Mouse (Mus musculus): ENCODE results near the gene Pknox1. TPM values are rescaled to one million over a fixed set of nuclear protein-coding genes. Genes with fewer than 3 reads are reported as not detected.

The Pknox1 gene
- polyA plus RNA-seq, 1 experiment from 2014 or later: 15.0 TPM

DNA sequence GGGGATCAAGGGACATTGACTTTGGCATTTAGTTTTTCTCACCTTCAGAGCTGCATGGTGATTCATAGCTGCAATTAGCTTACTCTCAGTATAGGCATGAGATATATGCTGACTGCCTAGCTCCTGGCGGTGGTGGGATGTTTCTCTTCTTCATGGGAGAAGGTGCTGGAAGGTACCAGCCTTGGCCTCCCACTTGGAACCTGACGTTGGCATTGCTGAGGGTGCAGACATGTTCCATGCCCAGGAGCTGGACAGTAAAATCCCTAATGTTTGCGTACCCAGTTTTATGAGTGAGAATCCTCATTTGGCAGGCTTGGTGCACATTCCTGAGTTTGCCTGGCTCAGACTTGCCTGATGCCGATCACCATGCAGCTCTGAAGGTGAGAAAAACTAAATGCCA is 58.6 kb downstream of the Pknox1 start:
- no peaks in the 10 kb centered on the region for H3K27me3 ChIP-seq (replicated peaks; ENCODE audit: insufficient read depth, low read length)
- no peak overlapping the region for H3K4me2 ChIP-seq (replicated peaks; ENCODE audit: low read depth, low read length)
- H3K4me1 ChIP-seq (ENCODE audit: insufficient read depth, low read depth, low read length): no peaks in the 10 kb centered on the region
- ATAC-seq: no peak
- H3K36me3 ChIP-seq (ENCODE audit: insufficient read depth, low read length): no peaks in the 10 kb centered on the region
- H3K4me3 ChIP-seq (ENCODE audit: low read depth, low read length): no peak overlapping the region
- no peak for TF ChIP-seq CTCF (IDR thresholded peaks at IDR 0.05)
- no peak for TF ChIP-seq EP300 (IDR thresholded peaks at IDR 0.05)
- 90% methylated on average over 4 of the region's 4 CpGs for WGBS
- no peak overlapping the region for H3K9ac ChIP-seq (replicated peaks; ENCODE audit: low read depth)
- no peak for DNase-seq (ENCODE audit: low spot score)
- H3K27ac ChIP-seq (ENCODE audit: low read length): no peak overlapping the region
- no peaks in the 10 kb centered on the region for H3K9me3 ChIP-seq (ENCODE audit: low read length)

DNA sequence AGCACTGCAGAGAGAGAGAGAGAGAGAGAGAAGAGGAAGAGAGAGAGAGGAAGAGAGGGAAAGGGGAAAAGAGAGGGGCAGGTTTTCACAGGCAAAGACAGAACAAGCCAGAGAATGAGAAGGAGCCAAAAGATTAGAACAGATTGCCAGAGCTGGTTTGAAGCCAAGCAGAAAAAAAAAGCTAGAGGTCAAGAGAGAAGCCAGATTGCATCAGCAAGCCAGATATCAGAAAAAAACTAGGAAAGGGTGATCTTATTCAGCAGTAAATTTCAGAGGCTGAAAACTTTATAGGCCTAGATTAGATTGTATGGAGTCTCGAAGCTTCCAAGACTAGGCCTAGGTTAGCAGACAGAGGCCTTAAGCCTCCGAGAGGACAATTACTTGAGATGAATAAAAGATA is 63.4 kb downstream of the Pknox1 start:
- Histone ChIP-seq H3K27ac (ENCODE audit: low read length) (no peak overlapping the region), H3K9me3 (ENCODE audit: low read length) (no peaks in the 10 kb centered on the region), H3K36me3 (ENCODE audit: insufficient read depth, low read length) (no peaks in the 10 kb centered on the region), H3K4me3 (ENCODE audit: low read depth, low read length) (no peak overlapping the region), H3K4me1 (ENCODE audit: insufficient read depth, low read depth, low read length) (no peaks in the 10 kb centered on the region), H3K27me3 (replicated peaks; ENCODE audit: insufficient read depth, low read length) (no peaks in the 10 kb centered on the region), H3K4me2 (replicated peaks; ENCODE audit: low read depth, low read length) (no peak overlapping the region), H3K9ac (replicated peaks; ENCODE audit: low read depth) (no peak overlapping the region)
- DNase-seq (ENCODE audit: low spot score) (no peak), ATAC-seq (no peak)
- TF ChIP-seq CTCF (IDR thresholded peaks at IDR 0.05) (no peak), EP300 (IDR thresholded peaks at IDR 0.05) (no peak)
- 87% methylated on average over 2 of the region's 2 CpGs for WGBS

DNA sequence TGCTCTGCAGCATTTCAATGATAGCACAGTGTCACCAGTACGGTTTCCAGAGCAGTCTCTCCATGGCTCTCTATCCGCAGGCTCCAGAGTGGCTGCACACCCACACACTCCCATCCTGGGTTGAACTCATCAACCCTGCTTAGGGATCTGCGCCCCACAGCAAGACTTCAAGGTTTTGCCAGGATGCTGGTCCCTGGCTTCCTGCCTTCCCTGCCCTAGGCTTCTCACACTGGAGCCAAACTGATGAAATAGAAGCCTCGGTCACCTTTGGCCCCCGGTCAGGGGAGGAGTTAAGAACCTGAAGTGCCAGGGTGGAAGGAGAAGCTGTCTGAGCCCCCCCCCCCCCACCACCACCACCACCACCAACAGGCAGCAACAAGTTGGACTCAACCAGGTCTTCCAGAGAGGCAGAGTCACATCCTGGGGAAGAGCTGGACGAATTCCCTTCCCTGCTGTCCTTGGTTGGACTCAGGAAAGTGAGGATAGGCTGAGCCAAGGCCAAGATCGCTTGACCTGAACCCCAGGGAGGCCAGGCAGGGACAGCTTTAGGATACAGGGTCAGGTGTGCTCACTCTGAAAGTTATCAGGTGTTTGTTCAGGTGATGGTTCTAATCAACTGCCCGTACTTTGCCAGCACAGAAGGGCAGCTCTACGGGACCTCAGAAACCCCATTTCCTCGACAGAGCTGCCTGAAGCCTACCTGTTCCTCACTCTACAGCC is 66.7 kb downstream of the Pknox1 start:
- Histone ChIP-seq H3K9me3 (ENCODE audit: low read length) (no peaks in the 10 kb centered on the region), H3K27me3 (replicated peaks; ENCODE audit: insufficient read depth, low read length) (no peaks in the 10 kb centered on the region), H3K4me1 (ENCODE audit: insufficient read depth, low read depth, low read length) (peaks cover under 1% of the 10 kb centered on the region; the same call in 1 of the 2 replicates), H3K27ac (ENCODE audit: low read length) (no peak overlapping the region), H3K4me2 (replicated peaks; ENCODE audit: low read depth, low read length) (no peak overlapping the region), H3K4me3 (ENCODE audit: low read depth, low read length) (no peak overlapping the region), H3K36me3 (ENCODE audit: insufficient read depth, low read length) (no peaks in the 10 kb centered on the region), H3K9ac (replicated peaks; ENCODE audit: low read depth) (no peak overlapping the region)
- DNase-seq (ENCODE audit: low spot score) (no peak), ATAC-seq (no peak)
- 73% methylated on average over 10 of the region's 10 CpGs for WGBS
- TF ChIP-seq CTCF (IDR thresholded peaks at IDR 0.05): no peak
- no peak for TF ChIP-seq EP300 (IDR thresholded peaks at IDR 0.05)

DNA sequence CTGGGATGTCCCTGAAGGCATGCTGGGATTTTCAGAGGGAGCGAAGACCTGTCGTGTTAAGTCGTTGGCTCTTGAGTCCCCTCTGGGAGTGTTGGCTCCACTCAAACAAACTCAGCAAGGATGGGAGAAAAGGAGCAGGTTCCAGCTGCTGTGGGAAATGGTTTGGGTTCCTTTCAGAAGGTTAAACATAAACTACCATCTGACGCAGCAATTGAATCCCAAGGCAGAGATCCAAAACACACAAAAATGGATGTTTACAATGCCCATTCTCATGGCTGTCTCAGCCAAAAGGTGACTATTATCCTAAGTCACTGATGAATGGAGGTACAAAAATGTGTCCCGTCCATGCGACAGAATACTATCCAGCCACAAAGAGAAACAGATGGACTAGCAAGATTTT is 68.5 kb downstream of the Pknox1 start:
- Histone ChIP-seq H3K9me3 (ENCODE audit: low read length) (no peaks in the 10 kb centered on the region), H3K9ac (replicated peaks; ENCODE audit: low read depth) (no peak overlapping the region), H3K4me2 (replicated peaks; ENCODE audit: low read depth, low read length) (no peak overlapping the region), H3K4me1 (ENCODE audit: insufficient read depth, low read depth, low read length) (peaks cover 5% of the 10 kb centered on the region), H3K36me3 (ENCODE audit: insufficient read depth, low read length) (no peaks in the 10 kb centered on the region), H3K27ac (ENCODE audit: low read length) (no peak overlapping the region), H3K4me3 (ENCODE audit: low read depth, low read length) (no peak overlapping the region), H3K27me3 (replicated peaks; ENCODE audit: insufficient read depth, low read length) (no peaks in the 10 kb centered on the region)
- 50% methylated on average over 6 of the region's 6 CpGs for WGBS
- DNase-seq (ENCODE audit: low spot score) (no peak), ATAC-seq (no peak)
- TF ChIP-seq CTCF (IDR thresholded peaks at IDR 0.05): no peak
- TF ChIP-seq EP300 (IDR thresholded peaks at IDR 0.05): no peak

DNA sequence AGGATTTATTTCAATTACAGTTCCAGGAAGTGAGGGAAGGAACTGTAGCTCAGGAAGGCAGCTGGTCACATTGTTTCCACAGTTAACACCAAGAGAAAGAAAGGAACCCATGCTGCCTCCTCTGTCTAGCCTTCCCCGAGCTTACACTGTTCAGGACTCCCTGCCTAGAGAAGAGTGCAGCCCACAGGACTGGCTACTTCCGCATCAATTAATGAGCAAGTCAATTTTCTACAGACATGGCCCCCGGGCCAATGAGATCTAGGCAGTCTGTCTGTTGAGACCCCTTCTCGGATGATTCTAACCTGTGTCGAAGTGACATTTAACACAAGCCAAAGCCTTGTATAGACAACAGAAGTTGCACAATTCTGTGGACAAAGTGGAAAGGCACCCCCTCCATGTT is 70.4 kb downstream of the Pknox1 start:
- Histone ChIP-seq H3K36me3 (ENCODE audit: insufficient read depth, low read length) (no peaks in the 10 kb centered on the region), H3K4me1 (ENCODE audit: insufficient read depth, low read depth, low read length) (peaks cover 5% of the 10 kb centered on the region), H3K4me3 (ENCODE audit: low read depth, low read length) (no peak overlapping the region), H3K9ac (replicated peaks; ENCODE audit: low read depth) (no peak overlapping the region), H3K9me3 (ENCODE audit: low read length) (no peaks in the 10 kb centered on the region), H3K27me3 (replicated peaks; ENCODE audit: insufficient read depth, low read length) (no peaks in the 10 kb centered on the region), H3K27ac (ENCODE audit: low read length) (no peak overlapping the region), H3K4me2 (replicated peaks; ENCODE audit: low read depth, low read length) (no peak overlapping the region)
- DNase-seq (ENCODE audit: low spot score) (no peak), ATAC-seq (no peak)
- 74% methylated on average over 5 of the region's 5 CpGs for WGBS
- TF ChIP-seq EP300 (IDR thresholded peaks at IDR 0.05): no peak
- no peak for TF ChIP-seq CTCF (IDR thresholded peaks at IDR 0.05)

DNA sequence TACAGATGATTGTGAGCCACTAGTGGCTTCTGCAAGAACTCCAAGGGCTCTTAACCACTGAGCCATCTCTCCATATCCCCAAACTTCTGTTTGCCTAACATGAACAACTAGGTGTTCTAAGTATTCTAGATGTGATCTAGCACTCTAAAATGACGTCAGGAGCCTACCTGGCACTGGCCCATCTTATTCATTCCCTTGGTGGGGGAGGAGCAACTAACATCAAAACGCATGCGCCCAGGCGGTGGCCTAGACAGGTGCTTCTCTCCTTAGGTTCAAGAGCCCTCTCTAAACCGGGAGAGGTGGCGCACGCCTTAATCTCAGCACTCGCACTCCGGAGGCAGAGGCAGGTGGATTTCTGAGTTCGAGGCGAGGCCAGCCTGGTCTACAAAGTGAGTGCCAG is 71.2 kb downstream of the Pknox1 start:
- TF ChIP-seq EP300 (IDR thresholded peaks at IDR 0.05): no peak
- no peak for TF ChIP-seq CTCF (IDR thresholded peaks at IDR 0.05)
- Histone ChIP-seq H3K4me3 (ENCODE audit: low read depth, low read length) (no peak overlapping the region), H3K9me3 (ENCODE audit: low read length) (no peaks in the 10 kb centered on the region), H3K4me1 (ENCODE audit: insufficient read depth, low read depth, low read length) (peaks cover 5% of the 10 kb centered on the region), H3K9ac (replicated peaks; ENCODE audit: low read depth) (no peak overlapping the region), H3K4me2 (replicated peaks; ENCODE audit: low read depth, low read length) (no peak overlapping the region), H3K27me3 (replicated peaks; ENCODE audit: insufficient read depth, low read length) (no peaks in the 10 kb centered on the region), H3K36me3 (ENCODE audit: insufficient read depth, low read length) (no peaks in the 10 kb centered on the region), H3K27ac (ENCODE audit: low read length) (no peak overlapping the region)
- no peak for ATAC-seq
- DNase-seq (ENCODE audit: low spot score): no peak
- 52% methylated on average over 11 of the region's 11 CpGs for WGBS

Measured in lung, postnatal 0 days (tissue).